Mouse (Mus musculus): Measurements from ENCODE around the gene Tma7. TPM values are rescaled to one million over a fixed set of nuclear protein-coding genes. Genes with fewer than 3 reads are reported as not detected.

The Tma7 gene
- polyA plus RNA-seq, 2 experiments = 92.4 to 504 TPM

GRCm38 (mm10) chr9:109028421-109028820 is 54.0 kb downstream of the Tma7 start:
- WGBS (ENCODE audit: insufficient replicate concordance) = 70% methylated on average over 3 of the region's 3 CpGs
- Histone ChIP-seq H3K27ac (no peak overlapping the region), H3K27me3 (ENCODE audit: control insufficient read depth, insufficient read depth, low read length) (no peaks in the 10 kb centered on the region), H3K36me3 (replicated peaks; ENCODE audit: control insufficient read depth, insufficient read depth, low read depth) (no peaks in the 10 kb centered on the region), H3K9ac (replicated peaks) (no peak overlapping the region), H3K4me1 (replicated peaks; ENCODE audit: control insufficient read depth in 2 of 2, insufficient read depth in 2 of 2, low read length in 1 of 2) (peaks cover 2 to 9% of the 10 kb centered on the region in 2 experiments; a peak in 3 of 4 replicates), H3K4me2 (ENCODE audit: low read depth) (no peak overlapping the region), H3K4me3 (ENCODE audit: insufficient read depth in 1 of 2, low read depth in 2 of 2, low read length in 2 of 2) (no peak overlapping the region), H3K9me3 (ENCODE audit: control insufficient read depth, low read length) (no peaks in the 10 kb centered on the region)
- no peak for DNase-seq (ENCODE audit: low read depth in 3 of 3, low spot score in 3 of 3)
- no peak for ATAC-seq (ENCODE audit: insufficient read depth)
- TF ChIP-seq CTCF (IDR thresholded peaks at IDR 0.05; ENCODE audit: low read depth) (no peak), EP300 (IDR thresholded peaks at IDR 0.05; ENCODE audit: low read depth) (no peak)

- DNase-seq (ENCODE audit: low read depth in 3 of 3, low spot score in 3 of 3) (no peak), ATAC-seq (ENCODE audit: insufficient read depth) (no peak)
- Histone ChIP-seq H3K4me1 (replicated peaks; ENCODE audit: control insufficient read depth in 2 of 2, insufficient read depth in 2 of 2, low read length in 1 of 2) (peaks cover under 1 to 4% of the 10 kb centered on the region in 2 experiments; a peak in 2 of 4 replicates), H3K4me3 (ENCODE audit: insufficient read depth in 1 of 2, low read depth in 2 of 2, low read length in 2 of 2) (no peak overlapping the region), H3K27me3 (ENCODE audit: control insufficient read depth, insufficient read depth, low read length) (no peaks in the 10 kb centered on the region), H3K4me2 (ENCODE audit: low read depth) (no peak overlapping the region), H3K9me3 (ENCODE audit: control insufficient read depth, low read length) (no peaks in the 10 kb centered on the region), H3K27ac (no peak overlapping the region), H3K9ac (replicated peaks) (no peak overlapping the region), H3K36me3 (replicated peaks; ENCODE audit: control insufficient read depth, insufficient read depth, low read depth) (no peaks in the 10 kb centered on the region)
- WGBS (ENCODE audit: insufficient replicate concordance) = 60% methylated on average over 8 of the region's 8 CpGs
- TF ChIP-seq EP300 (IDR thresholded peaks at IDR 0.05; ENCODE audit: low read depth) (no peak), CTCF (IDR thresholded peaks at IDR 0.05; ENCODE audit: low read depth) (no peak)
Observed at GRCm38 (mm10) chr9:109027521-109027920, 54.9 kb downstream of the Tma7 start.

Other genes starting within 250 kb of the Tma7 start
- gene Slc26a6, start 229.3 kb downstream of the Tma7 start, polyA plus RNA-seq (2012; rRNA removed) = 4.1 and 4.6 TPM in 2 replicates
- 5.9 and 7.0 TPM in 2 replicates for gene Slc26a6, start 229.3 kb downstream of the Tma7 start, polyA plus RNA-seq (2014; fragmentation: Nextera tagmentation; extraction: Ambion mirVana)
- gene Tmem89, start 168.0 kb downstream of the Tma7 start, polyA plus RNA-seq (2012; rRNA removed) = 0.08 TPM in 1 of 2 replicates, not detected in the other
- not detected in 2 replicates for gene Tmem89, start 168.0 kb downstream of the Tma7 start, polyA plus RNA-seq (2014; fragmentation: Nextera tagmentation; extraction: Ambion mirVana)
- gene Uqcrc1, start 146.0 kb downstream of the Tma7 start, polyA plus RNA-seq (2012; rRNA removed) = 200 and 206 TPM in 2 replicates
- gene Uqcrc1, start 146.0 kb downstream of the Tma7 start, polyA plus RNA-seq (2014; fragmentation: Nextera tagmentation; extraction: Ambion mirVana) = 297 and 318 TPM in 2 replicates
- gene Col7a1, start 129.0 kb downstream of the Tma7 start, polyA plus RNA-seq (2012; rRNA removed) = 0.45 and 0.66 TPM in 2 replicates
- gene Col7a1, start 129.0 kb downstream of the Tma7 start, polyA plus RNA-seq (2014; fragmentation: Nextera tagmentation; extraction: Ambion mirVana) = 0.29 and 0.30 TPM in 2 replicates
- 0.06 TPM in 2 replicates for gene Ucn2, start 96.6 kb downstream of the Tma7 start, polyA plus RNA-seq (2012; rRNA removed)
- gene Ucn2, start 96.6 kb downstream of the Tma7 start, polyA plus RNA-seq (2014; fragmentation: Nextera tagmentation; extraction: Ambion mirVana) = not detected in 2 replicates
- 2.1 TPM in 2 replicates for gene Pfkfb4, start 90.8 kb downstream of the Tma7 start, polyA plus RNA-seq (2012; rRNA removed)
- gene Pfkfb4, start 90.8 kb downstream of the Tma7 start, polyA plus RNA-seq (2014; fragmentation: Nextera tagmentation; extraction: Ambion mirVana) = 1.9 and 2.8 TPM in 2 replicates
- 14.9 and 16.4 TPM in 2 replicates for gene Shisa5, start 44.0 kb downstream of the Tma7 start, polyA plus RNA-seq (2012; rRNA removed)
- gene Shisa5, start 44.0 kb downstream of the Tma7 start, polyA plus RNA-seq (2014; fragmentation: Nextera tagmentation; extraction: Ambion mirVana) = 16.0 TPM in 2 replicates
- gene Trex1, start 22.9 kb downstream of the Tma7 start, polyA plus RNA-seq (2012; rRNA removed) = 12.0 and 14.1 TPM in 2 replicates
- 5.0 and 6.1 TPM in 2 replicates for gene Trex1, start 22.9 kb downstream of the Tma7 start, polyA plus RNA-seq (2014; fragmentation: Nextera tagmentation; extraction: Ambion mirVana)
- 5.3 and 6.5 TPM in 2 replicates for gene Atrip, start 8.5 kb downstream of the Tma7 start, polyA plus RNA-seq (2012; rRNA removed)
- gene Atrip, start 8.5 kb downstream of the Tma7 start, polyA plus RNA-seq (2014; fragmentation: Nextera tagmentation; extraction: Ambion mirVana) = 9.0 TPM in 2 replicates
- 5.4 and 7.1 TPM in 2 replicates for gene Ccdc51, start 94 bp downstream of the Tma7 start, polyA plus RNA-seq (2012; rRNA removed)
- gene Ccdc51, start 94 bp downstream of the Tma7 start, polyA plus RNA-seq (2014; fragmentation: Nextera tagmentation; extraction: Ambion mirVana) = 12.1 and 14.9 TPM in 2 replicates
- gene Plxnb1, start 12.8 kb upstream of the Tma7 start, polyA plus RNA-seq (2012; rRNA removed) = 4.3 and 4.7 TPM in 2 replicates
- 2.8 and 2.9 TPM in 2 replicates for gene Plxnb1, start 12.8 kb upstream of the Tma7 start, polyA plus RNA-seq (2014; fragmentation: Nextera tagmentation; extraction: Ambion mirVana)
- not detected in 2 replicates for gene Fbxw21, start 79.5 kb upstream of the Tma7 start, polyA plus RNA-seq (2012; rRNA removed)
- gene Fbxw21, start 79.5 kb upstream of the Tma7 start, polyA plus RNA-seq (2014; fragmentation: Nextera tagmentation; extraction: Ambion mirVana) = not detected in 2 replicates
- gene Fbxw13, start 113.4 kb upstream of the Tma7 start, polyA plus RNA-seq (2012; rRNA removed) = not detected in 2 replicates
- not detected in 2 replicates for gene Fbxw13, start 113.4 kb upstream of the Tma7 start, polyA plus RNA-seq (2014; fragmentation: Nextera tagmentation; extraction: Ambion mirVana)
- gene Fbxw20, start 152.2 kb upstream of the Tma7 start, polyA plus RNA-seq (2012; rRNA removed) = 0.03 TPM in 1 of 2 replicates, not detected in the other
- gene Fbxw20, start 152.2 kb upstream of the Tma7 start, polyA plus RNA-seq (2014; fragmentation: Nextera tagmentation; extraction: Ambion mirVana) = not detected in 2 replicates
- not detected in 2 replicates for gene Fbxw14, start 205.1 kb upstream of the Tma7 start, polyA plus RNA-seq (2012; rRNA removed)
- gene Fbxw14, start 205.1 kb upstream of the Tma7 start, polyA plus RNA-seq (2014; fragmentation: Nextera tagmentation; extraction: Ambion mirVana) = not detected in 2 replicates

Measured in liver, embryonic 14.5 days (tissue).